Mouse (Mus musculus) hindlimb bud, embryonic 11.5 days (tissue): ENCODE data around the gene Masp1.

ENCODE experiments used
- DNase-seq: peaks from one replicate; pipeline ENCODE4 v3.0.0-alpha.2; 2012; ENCODE audit warnings: low read depth, low spot score; ENCODE audit errors: extremely low spot score

The Masp1 gene

GRCm38 (mm10) chr16:23403008-23403755, 117.4 kb downstream of the Masp1 start:
- peak; percentile 67 for DNase-seq

DNA sequence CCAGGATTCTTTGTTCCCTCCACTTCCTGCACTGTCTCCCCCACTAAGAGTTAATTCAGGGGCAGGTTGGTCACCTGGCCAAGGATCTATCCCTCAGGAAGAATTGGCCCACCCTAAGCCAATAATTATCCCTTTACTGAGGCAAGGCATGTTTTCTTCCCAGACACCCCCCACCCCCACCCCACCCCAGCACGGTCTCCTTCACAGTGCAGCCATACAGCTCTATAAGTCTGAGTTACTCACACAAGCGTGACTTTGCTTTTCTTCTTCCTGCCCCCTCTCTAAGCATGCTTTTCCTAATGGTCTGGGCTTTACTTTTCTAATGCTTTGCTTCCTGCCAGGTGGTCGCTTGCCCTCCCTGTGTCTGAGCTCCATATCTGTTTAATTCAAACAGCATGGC, 118.7 kb downstream of the Masp1 start:
- DNase-seq: no peak

DNA sequence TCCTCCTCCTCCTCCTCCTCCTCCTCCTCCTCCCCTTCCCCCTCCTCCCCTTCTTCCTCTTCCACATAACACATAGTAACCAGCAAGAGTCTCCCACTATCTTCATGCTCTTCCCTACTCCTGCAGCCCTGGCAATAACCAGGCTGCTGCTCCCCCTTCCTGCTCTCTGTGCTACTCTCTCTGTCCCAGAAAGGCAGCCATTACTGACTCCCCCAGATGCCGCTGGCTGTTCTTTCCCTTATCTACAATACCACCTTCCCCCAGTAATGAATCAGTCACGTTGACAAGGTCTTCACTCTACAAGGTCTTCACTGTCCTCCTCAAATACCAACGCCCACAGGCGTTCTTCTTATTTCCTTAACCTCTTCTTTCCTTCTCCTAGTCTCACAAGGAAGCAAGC, 119.2 kb downstream of the Masp1 start:
- DNase-seq: no peak
